In genomic region chr2:146888786-146889414, GRCm38 (mm10) we compare ENCODE assay signal across 21 mouse cellular contexts. TPM values are rescaled to one million over a fixed set of nuclear protein-coding genes. Genes with fewer than 3 reads are reported as not detected.
DNase-seq lines count a peak whose midpoint lies in the region; ATAC-seq and TF ChIP-seq lines count a peak whose summit lies in the region.
"Had no signal": no experiment of that assay in that cellular context is flagged by ENCODE, and none has a peak within 500 bp of the region (broad histone marks: within the 10 kb centered on the region; RNA-seq: fewer than 3 reads in every experiment).

No protein-coding gene starts in this region.

- H3K27me3 ChIP-seq in lung, embryonic 15.5 days, result no peaks in the 10 kb centered on the region
- no peaks in the 10 kb centered on the region for H3K27me3 ChIP-seq in lung, postnatal 0 days (replicated peaks; ENCODE audit: insufficient read depth, low read length)
- H3K27me3 ChIP-seq: embryonic facial prominence, embryonic 13.5 days; embryonic facial prominence, embryonic 15.5 days had no signal

- H3K4me1 ChIP-seq in lung, embryonic 15.5 days, result no peaks in the 10 kb centered on the region
- H3K4me1 ChIP-seq in lung, postnatal 0 days (ENCODE audit: insufficient read depth, low read depth, low read length), result no peaks in the 10 kb centered on the region
- H3K4me1 ChIP-seq: embryonic facial prominence, embryonic 13.5 days; embryonic facial prominence, embryonic 15.5 days had no signal

- 59% methylated on average over 4 of the region's 4 CpGs for WGBS in lung, embryonic 15.5 days
- 68% methylated on average over 4 of the region's 4 CpGs for WGBS in lung, postnatal 0 days

- no peak overlapping the region for H3K9ac ChIP-seq in lung, embryonic 15.5 days
- H3K9ac ChIP-seq in lung, postnatal 0 days (replicated peaks; ENCODE audit: low read depth), result no peak overlapping the region
- H3K9ac ChIP-seq: embryonic facial prominence, embryonic 13.5 days; embryonic facial prominence, embryonic 15.5 days; forebrain, embryonic 12.5 days had no signal

- no peak overlapping the region for H3K27ac ChIP-seq in lung, embryonic 15.5 days
- no peak overlapping the region for H3K27ac ChIP-seq in lung, postnatal 0 days (ENCODE audit: low read length)
- H3K27ac ChIP-seq: embryonic facial prominence, embryonic 13.5 days; embryonic facial prominence, embryonic 15.5 days; forebrain, embryonic 10.5 days; forebrain, embryonic 12.5 days had no signal

- TF ChIP-seq CTCF in lung, postnatal 0 days (IDR thresholded peaks at IDR 0.05), result no peak

- peak; percentile 77; the same call in 1 of the 2 replicates for ATAC-seq in lung, embryonic 15.5 days (ENCODE audit: borderline replicate concordance, extremely low read depth, low FRiP score, low TSS enrichment)
- ATAC-seq in lung, postnatal 0 days, result peak; percentile 72
- ATAC-seq: forebrain, embryonic 14.5 days; forebrain, embryonic 16.5 days had no signal

- H3K9me3 ChIP-seq in lung, embryonic 15.5 days, result no peaks in the 10 kb centered on the region
- no peaks in the 10 kb centered on the region for H3K9me3 ChIP-seq in lung, postnatal 0 days (ENCODE audit: low read length)
- H3K9me3 ChIP-seq: embryonic facial prominence, embryonic 13.5 days; embryonic facial prominence, embryonic 15.5 days; forebrain, embryonic 10.5 days; forebrain, embryonic 12.5 days had no signal

- no peak for DNase-seq in lung, postnatal 10 days
- peak; percentile 58 for DNase-seq in lung, postnatal 0 days (ENCODE audit: low spot score)
- DNase-seq in lung, postnatal 14 days, result no peak
- DNase-seq: adrenal gland, adult 2 months; adrenal gland, postnatal 10 days; adrenal gland, postnatal 25 days; cerebellum, adult 11 months; cerebellum, adult 18-20 months; cerebellum, adult 8-10 months; cerebellum, adult 9-11 months; cerebellum, postnatal 14 days; cerebellum, postnatal 36 days; embryo, embryonic 11 days had no signal

- H3K36me3 ChIP-seq in lung, embryonic 15.5 days, result peaks cover 3% of the 10 kb centered on the region
- H3K36me3 ChIP-seq in lung, postnatal 0 days (ENCODE audit: insufficient read depth, low read length), result 0 out of 2 replicates have a peak, but pooled peaks cover 3% of the 10 kb centered on the region

- no peak overlapping the region for H3K4me2 ChIP-seq in lung, embryonic 15.5 days
- H3K4me2 ChIP-seq in lung, postnatal 0 days (replicated peaks; ENCODE audit: low read depth, low read length), result no peak overlapping the region
- H3K4me2 ChIP-seq: embryonic facial prominence, embryonic 13.5 days; embryonic facial prominence, embryonic 15.5 days; forebrain, embryonic 12.5 days had no signal

- H3K4me3 ChIP-seq in lung, embryonic 15.5 days, result no peak overlapping the region
- H3K4me3 ChIP-seq in lung, postnatal 0 days (ENCODE audit: low read depth, low read length), result no peak overlapping the region
- H3K4me3 ChIP-seq: embryonic facial prominence, embryonic 13.5 days; embryonic facial prominence, embryonic 15.5 days; erythroblast, embryonic 14.5 days; forebrain, embryonic 10.5 days; forebrain, embryonic 12.5 days had no signal

- TF ChIP-seq EP300 in lung, postnatal 0 days (IDR thresholded peaks at IDR 0.05), result no peak

RNA-seq across cellular contexts. Expression of gene Kiz, which starts 33.2 kb away (rescaled TPM):
- 29.5 and 34.9 TPM in 2 replicates for polyA plus RNA-seq in lung, embryonic 15.5 days (2015; fragmentation: Nextera tagmentation; extraction: Ambion mirVana)
- 26.6 and 30.7 TPM in 2 replicates for polyA plus RNA-seq in lung, postnatal 0 days (2015; fragmentation: Nextera tagmentation; extraction: Ambion mirVana)
